Mouse (Mus musculus) B cell, adult (primary cell): Measurements from ENCODE around the gene Zfp976. TPM values are rescaled to one million over a fixed set of nuclear protein-coding genes. Genes with fewer than 3 reads are reported as not detected.

Experiments
- total RNA-seq: library from RNA; stranded (reverse); gene quantifications from 4 replicates; pipeline ENCODE4 v1.2.4, GENCODE M21; 2023; ENCODE audit not compliant: inconsistent age

Zfp976 gene
- total RNA-seq: 1.00 to 2.4 TPM (median 1.2 TPM) in 4 replicates

GRCm38 (mm10) chr7:42642152-42643115 is at the start of gene Zfp976:
Gene Zfp976, minus strand, starts transcription at chr7:42642588.

DNA sequence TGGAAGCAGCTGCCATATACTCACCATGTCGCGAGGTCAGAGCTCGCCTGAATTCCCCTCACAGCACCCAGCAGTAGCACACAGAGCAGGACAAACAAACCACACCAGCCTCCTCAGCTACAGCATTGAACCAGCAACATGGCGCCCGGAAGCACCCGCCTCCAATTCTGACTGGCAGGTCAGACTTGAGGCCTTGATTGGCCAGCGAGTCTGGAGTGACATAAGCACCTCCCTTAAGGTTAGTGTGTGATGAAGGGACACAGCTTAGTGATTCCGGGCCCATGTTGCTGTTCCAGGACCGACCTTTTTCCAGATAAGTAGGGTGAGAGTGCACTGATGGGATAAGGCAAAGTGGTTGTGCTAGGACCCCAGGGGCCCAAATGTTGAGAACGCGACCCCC is 50.0 kb downstream of the Zfp976 start, which contains the start of gene Zfp977:
TSS of gene Zfp977 (minus strand) at position 135 of the 400 bp plus-strand sequence.

GRCm38 (mm10) chr7:42578488-42578887 is 63.9 kb downstream of the Zfp976 start, which contains the start of gene Gm21028:
Gene Gm21028, minus strand, starts transcription at chr7:42578588.

Other genes starting within 250 kb of the Zfp976 start
- not detected in 4 replicates for gene 4933421I07Rik, start 194.5 kb downstream of the Zfp976 start, total RNA-seq
- 26.3 to 32.9 TPM (median 27.9 TPM) in 4 replicates for gene Zfp141, start 136.8 kb downstream of the Zfp976 start, total RNA-seq
- not detected in 4 replicates for gene Gm21028, start 64.0 kb downstream of the Zfp976 start, total RNA-seq
- gene Zfp977, start 50.0 kb downstream of the Zfp976 start, total RNA-seq: 1.0 TPM in 1 of 4 replicates, not detected in the others
- gene Zfp975, start 50.2 kb upstream of the Zfp976 start, total RNA-seq: 2.8 to 4.2 TPM (median 3.8 TPM) in 4 replicates
- gene Gm17067, start 84.4 kb upstream of the Zfp976 start, total RNA-seq: not detected in 4 replicates
- gene Vmn2r62, start 150.9 kb upstream of the Zfp976 start, total RNA-seq: not detected in 4 replicates
- 0.13 TPM in 1 of 4 replicates, not detected in the others for gene Gm2381, start 224.6 kb upstream of the Zfp976 start, total RNA-seq